Mouse (Mus musculus) stomach, embryonic 14.5 days (tissue): Measurements from ENCODE around the gene Fbxo45. TPM values are rescaled to one million over a fixed set of nuclear protein-coding genes. Genes with fewer than 3 reads are reported as not detected.
A peak's percentile ranks its signal among the peaks of the same experiment; 100 is the strongest.

Experiments used
- ATAC-seq: fragments of 200-750 bp; cut with Nextera tagmentation; 2 replicates; pipeline ENCODE4 v1.8.0; 2017; ENCODE audit warnings: low read depth, moderate TSS enrichment; ENCODE audit not compliant: insufficient number of reproducible peaks, insufficient read depth, low FRiP score
- H3K27ac ChIP-seq: fragments of 300-500 bp; sonication (generic); 2 replicates; pipeline ENCODE4 v1.5.1; 2014; ENCODE audit warnings: mild to moderate bottlenecking, low read length, moderate library complexity, mixed read lengths
- H3K27me3 ChIP-seq: fragments of 300-500 bp; sonication (generic); 2 replicates; pipeline ENCODE4 v1.6.1; 2014; ENCODE audit warnings: low read length, control low read depth, mixed read lengths; ENCODE audit not compliant: control insufficient read depth, insufficient read depth
- H3K36me3 ChIP-seq: fragments of 300-500 bp; sonication (generic); 2 replicates; pipeline ENCODE4 v1.6.1; 2014; ENCODE audit warnings: mild to moderate bottlenecking, control low read depth, low read length, moderate library complexity, mixed read lengths; ENCODE audit not compliant: control insufficient read depth, insufficient read depth
- H3K4me1 ChIP-seq: fragments of 300-500 bp; sonication (generic); 2 replicates; pipeline ENCODE4 v1.6.1; 2014; ENCODE audit warnings: low read length, control low read depth, mixed read lengths; ENCODE audit not compliant: control insufficient read depth, insufficient read depth
- H3K4me2 ChIP-seq: fragments of 300-500 bp; sonication (generic); replicated peaks from 2 replicates; pipeline ENCODE4 v1.6.1; 2014; ENCODE audit warnings: low read depth, low read length, control low read depth
- H3K4me3 ChIP-seq: fragments of 300-500 bp; sonication (generic); 2 replicates; pipeline ENCODE4 v1.5.1; 2014; ENCODE audit warnings: low read depth, low read length, control low read depth
- H3K9ac ChIP-seq: fragments of 300-500 bp; sonication (generic); replicated peaks from 2 replicates; pipeline ENCODE4 v1.6.1; 2014; ENCODE audit warnings: low read depth, mild to moderate bottlenecking, control low read depth, low read length, moderate library complexity, mixed read lengths
- H3K9me3 ChIP-seq: fragments of 300-500 bp; sonication (generic); 2 replicates; pipeline ENCODE4 v1.6.1; 2016; ENCODE audit warnings: low read depth, low read length, control low read depth; ENCODE audit not compliant: control insufficient read depth
- WGBS: fragments of 180-500 bp; shearing (Covaris S2); extraction: QIAGEN DNeasy Blood & Tissue Kit; methylation state at CpG from one replicate; pipeline ENCODE4 v1.1.7; 2014; 5-methylcytosine and 5-hydroxymethylcytosine counted together
- polyA plus RNA-seq: library from polyadenylated mRNA; unstranded; fragments of >200 nt; fragmentation: Nextera tagmentation; extraction: Ambion mirVana; gene quantifications from 2 replicates; pipeline ENCODE4 v1.2.1, GENCODE M21; 2014

Fbxo45 gene
- polyA plus RNA-seq = 8.0 and 8.9 TPM in 2 replicates

GRCm38 (mm10) chr16:32246952-32247370 lies at the start of gene Fbxo45, which contains the start of gene Wdr53:
Gene Fbxo45 (minus strand): TSS chr16:32247158.
Gene Wdr53 (plus strand): TSS chr16:32247227.
- WGBS = under 1% methylated on average over 38 of the region's 48 CpGs

DNA sequence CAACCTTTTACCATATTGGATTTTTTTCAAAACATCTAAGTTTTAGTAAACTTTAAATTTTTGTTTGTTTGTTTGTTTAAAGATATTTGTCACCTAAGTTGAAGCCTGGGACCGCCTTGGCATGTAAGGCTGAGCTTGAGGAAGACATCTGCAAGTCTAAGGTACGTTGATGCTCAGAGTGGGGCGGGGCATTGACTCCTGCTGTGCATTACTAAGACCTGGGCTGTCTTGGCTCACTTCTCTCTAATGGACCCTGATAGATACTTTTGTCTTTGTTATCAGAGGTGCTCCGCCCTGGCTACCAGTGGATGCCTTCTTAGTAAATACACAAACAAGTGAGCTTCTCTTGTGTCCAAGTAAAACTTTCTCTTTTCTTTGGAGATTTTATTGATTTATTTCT lies 44.9 kb upstream of the Fbxo45 start:
- H3K27me3 ChIP-seq = no peaks in the 10 kb centered on the region
- no peaks in the 10 kb centered on the region for H3K4me1 ChIP-seq
- no peak overlapping the region for H3K9ac ChIP-seq
- H3K36me3 ChIP-seq = peaks cover 42% of the 10 kb centered on the region
- 95% methylated on average over 4 of the region's 4 CpGs for WGBS
- H3K4me3 ChIP-seq = no peak overlapping the region
- H3K4me2 ChIP-seq = no peak overlapping the region
- no peaks in the 10 kb centered on the region for H3K9me3 ChIP-seq
- no peak overlapping the region for H3K27ac ChIP-seq
- ATAC-seq = no peak

More at GRCm38 (mm10) chr16:32246952-32247370, at the start of gene Fbxo45, which contains the start of gene Wdr53:
- peaks cover 13% of the 10 kb centered on the region; the same call in 1 of the 2 replicates for H3K4me1 ChIP-seq
- no peaks in the 10 kb centered on the region for H3K9me3 ChIP-seq
- H3K27me3 ChIP-seq = no peaks in the 10 kb centered on the region
- H3K9ac ChIP-seq = peak within 1 kb of the TSS; percentile 83
- peak within 1 kb of the TSS; percentile 77 for H3K4me3 ChIP-seq
- peak within 1 kb of the TSS; percentile 89 for H3K27ac ChIP-seq
- peaks cover 2% of the 10 kb centered on the region; the same call in 1 of the 2 replicates for H3K36me3 ChIP-seq
- peak; percentile 98 for ATAC-seq
- peak within 1 kb of the TSS; percentile 62 for H3K4me2 ChIP-seq

GRCm38 (mm10) chr16:32282608-32283007 lies 35.6 kb upstream of the Fbxo45 start:
- Histone ChIP-seq H3K4me1 (no peaks in the 10 kb centered on the region), H3K9ac (no peak overlapping the region), H3K4me3 (no peak overlapping the region), H3K4me2 (no peak overlapping the region), H3K27me3 (no peaks in the 10 kb centered on the region), H3K36me3 (peaks cover 46% of the 10 kb centered on the region), H3K27ac (no peak overlapping the region), H3K9me3 (peaks cover 8% of the 10 kb centered on the region; the same call in 1 of the 2 replicates)
- ATAC-seq = no peak

DNA sequence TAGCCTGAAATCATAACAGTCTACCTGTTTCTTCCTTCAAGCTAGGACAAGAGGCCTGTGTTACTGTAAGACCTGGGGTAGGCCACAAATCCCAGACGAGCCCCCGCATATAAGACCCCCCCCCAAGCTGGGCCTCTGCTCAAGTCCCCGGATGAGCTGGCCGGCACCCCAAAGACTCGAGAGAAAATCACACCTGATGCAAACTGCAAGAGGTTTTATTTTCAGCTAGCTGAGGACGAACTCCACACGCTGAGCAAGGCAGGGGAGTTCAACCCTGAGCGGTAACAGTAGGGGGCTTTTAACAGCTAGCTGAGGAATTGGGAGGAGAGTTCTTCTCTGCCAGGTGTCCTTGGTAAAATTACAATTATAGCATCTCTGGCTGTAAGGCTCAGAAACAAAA lies 33.3 kb upstream of the Fbxo45 start:
- Histone ChIP-seq H3K9me3 (peaks cover 8% of the 10 kb centered on the region; the same call in 1 of the 2 replicates), H3K9ac (no peak overlapping the region), H3K27me3 (no peaks in the 10 kb centered on the region), H3K4me1 (no peaks in the 10 kb centered on the region), H3K4me2 (peak overlapping the region; percentile 18; the same call in 1 of the 2 replicates), H3K36me3 (peaks cover 32% of the 10 kb centered on the region), H3K27ac (no peak overlapping the region), H3K4me3 (no peak overlapping the region)
- 96% methylated on average over 8 of the region's 8 CpGs for WGBS
- ATAC-seq = no peak

GRCm38 (mm10) chr16:32278396-32278795 lies 31.4 kb upstream of the Fbxo45 start:
- peak overlapping the region; percentile 92 for H3K9ac ChIP-seq
- ATAC-seq = no peak
- H3K4me2 ChIP-seq = peak overlapping the region; percentile 58
- H3K27ac ChIP-seq = peak overlapping the region; percentile 98; the same call in 1 of the 2 replicates
- peaks cover 8% of the 10 kb centered on the region; the same call in 1 of the 2 replicates for H3K9me3 ChIP-seq
- no peaks in the 10 kb centered on the region for H3K4me1 ChIP-seq
- H3K4me3 ChIP-seq = peak overlapping the region; percentile 86
- H3K27me3 ChIP-seq = no peaks in the 10 kb centered on the region
- 47% methylated on average over 7 of the region's 7 CpGs for WGBS
- H3K36me3 ChIP-seq = peaks cover 16% of the 10 kb centered on the region

GRCm38 (mm10) chr16:32277308-32278256 lies 30.6 kb upstream of the Fbxo45 start, which contains the start of gene Rnf168:
Gene Rnf168 (plus strand): TSS chr16:32277459.
- Histone ChIP-seq H3K9ac (peak within 1 kb of the TSS; percentile 92), H3K27ac (peak within 1 kb of the TSS; percentile 98), H3K4me2 (peak within 1 kb of the TSS; percentile 58), H3K9me3 (peaks cover 8% of the 10 kb centered on the region; the same call in 1 of the 2 replicates), H3K4me3 (peak within 1 kb of the TSS; percentile 86), H3K4me1 (no peaks in the 10 kb centered on the region), H3K36me3 (peaks cover 8% of the 10 kb centered on the region), H3K27me3 (no peaks in the 10 kb centered on the region)
- under 1% methylated on average over 75 of the region's 75 CpGs for WGBS
- ATAC-seq = peak; percentile 92

- 63% methylated on average over 1 of the region's 1 CpGs for WGBS
- H3K4me2 ChIP-seq = no peak overlapping the region
- ATAC-seq = no peak
Observed at GRCm38 (mm10) chr16:32275830-32276229, 28.9 kb upstream of the Fbxo45 start.

DNA sequence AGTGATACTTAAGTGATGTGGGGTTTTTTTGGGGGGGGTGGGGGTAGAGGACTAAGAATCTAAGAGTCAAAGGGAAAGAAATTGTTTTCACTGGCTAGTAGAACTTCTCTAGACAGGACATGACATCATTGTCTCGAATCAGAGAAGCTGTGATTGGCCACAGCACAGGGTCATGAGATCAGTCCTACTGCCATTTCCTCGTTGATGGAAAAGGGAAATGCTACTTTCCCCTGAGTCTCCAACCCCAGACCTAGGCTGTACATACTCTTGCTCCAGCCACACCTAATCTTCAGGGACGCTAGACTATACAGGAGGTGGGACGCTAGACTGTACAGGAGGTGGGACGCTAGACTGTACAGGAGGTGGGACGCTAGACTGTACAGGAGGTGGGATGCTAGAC lies 28.1 kb upstream of the Fbxo45 start:
- Histone ChIP-seq H3K4me2 (no peak overlapping the region), H3K9ac (no peak overlapping the region), H3K27me3 (no peaks in the 10 kb centered on the region), H3K36me3 (peaks cover 4% of the 10 kb centered on the region; the same call in 1 of the 2 replicates), H3K4me3 (no peak overlapping the region), H3K4me1 (no peaks in the 10 kb centered on the region), H3K27ac (no peak overlapping the region), H3K9me3 (peaks cover 5% of the 10 kb centered on the region; the same call in 1 of the 2 replicates)
- WGBS = 87% methylated on average over 6 of the region's 6 CpGs
- no peak for ATAC-seq

More at GRCm38 (mm10) chr16:32275830-32276229, 28.9 kb upstream of the Fbxo45 start:
- Histone ChIP-seq H3K27me3 (no peaks in the 10 kb centered on the region), H3K9ac (no peak overlapping the region), H3K4me3 (no peak overlapping the region), H3K9me3 (peaks cover 8% of the 10 kb centered on the region; the same call in 1 of the 2 replicates), H3K4me1 (no peaks in the 10 kb centered on the region), H3K36me3 (peaks cover 6% of the 10 kb centered on the region; the same call in 1 of the 2 replicates), H3K27ac (no peak overlapping the region)
